Mouse (Mus musculus) embryonic fibroblast, embryonic 13.5 days (primary cell): Measurements from ENCODE around the gene Zfp62. TPM values are rescaled to one million over a fixed set of nuclear protein-coding genes. Genes with fewer than 3 reads are reported as not detected.
"Not testable (repeated sequence)": the region's sequence is repeated elsewhere in the genome, so short reads cannot be mapped to it uniquely, and the experiment has no call there.

Source experiments
- H3K27ac ChIP-seq: 2 replicates; pipeline ENCODE4 v1.5.1; 2012; ENCODE audit warnings: low read length, control low read depth, inconsistent platforms; ENCODE audit not compliant: insufficient read depth
- H3K4me1 ChIP-seq: 2 replicates; pipeline ENCODE4 v1.6.1; 2011; ENCODE audit warnings: low read length; ENCODE audit not compliant: control insufficient read depth, insufficient read depth
- H3K4me3 ChIP-seq: 2 replicates; pipeline ENCODE4 v1.5.1; 2011; ENCODE audit warnings: mild to moderate bottlenecking, control low read depth, low read length; ENCODE audit not compliant: insufficient read depth
- CTCF ChIP-seq: IDR thresholded peaks from 2 replicates; pipeline ENCODE4 v1.5.1; 2011; ENCODE audit warnings: mild to moderate bottlenecking, control low read depth, low read length, moderate library complexity, borderline replicate concordance; ENCODE audit not compliant: insufficient read depth
- POLR2A ChIP-seq: IDR thresholded peaks from 2 replicates; pipeline ENCODE4 v1.6.1; 2011; ENCODE audit warnings: low read depth, mild to moderate bottlenecking, control low read depth, low read length, moderate library complexity
- polyA plus RNA-seq: library from polyadenylated mRNA; stranded (reverse); fragments of >200 nt; gene quantifications from 2 replicates; pipeline ENCODE4 v1.2.4, GENCODE M21; 2011; ENCODE audit warnings: low read depth; ENCODE audit not compliant: missing spikeins, insufficient read length

The Zfp62 gene
- polyA plus RNA-seq, 1 experiment: 66.0 TPM

- H3K4me1 ChIP-seq: peaks cover 3% of the 10 kb centered on the region; the same call in 1 of the 2 replicates
- no peak within 1 kb of the TSS for H3K27ac ChIP-seq
- H3K4me3 ChIP-seq: no peak within 1 kb of the TSS
- TF ChIP-seq POLR2A: no peak
- TF ChIP-seq CTCF: no peak
Measured at GRCm38 (mm10) chr11:49186955-49187488, 16.1 kb upstream of the Zfp62 start, which contains the start of gene Btnl9. Btnl9 (minus strand) TSS chr11:49187159.

GRCm38 (mm10) chr11:49187701-49188100 lies 15.4 kb upstream of the Zfp62 start:
- peaks cover 3% of the 10 kb centered on the region; the same call in 1 of the 2 replicates for H3K4me1 ChIP-seq
- no peak overlapping the region for H3K4me3 ChIP-seq
- H3K27ac ChIP-seq: no peak overlapping the region
- TF ChIP-seq POLR2A (no peak), CTCF (no peak)

GRCm38 (mm10) chr11:49189737-49190136 lies 13.4 kb upstream of the Zfp62 start:
- Histone ChIP-seq H3K4me1 (peaks cover 7% of the 10 kb centered on the region; the same call in 1 of the 2 replicates), H3K4me3 (no peak overlapping the region), H3K27ac (no peak overlapping the region)
- no peak for TF ChIP-seq POLR2A
- TF ChIP-seq CTCF: no peak

- no peak for TF ChIP-seq CTCF
- TF ChIP-seq POLR2A: no peak
- Histone ChIP-seq H3K4me1 (peaks cover 7% of the 10 kb centered on the region; the same call in 1 of the 2 replicates), H3K4me3 (no peak overlapping the region)
Measured at GRCm38 (mm10) chr11:49191083-49191482, 12.0 kb upstream of the Zfp62 start.

GRCm38 (mm10) chr11:49194771-49195170 lies 8.3 kb upstream of the Zfp62 start:
- H3K4me3 ChIP-seq, H3K4me1 ChIP-seq, H3K27ac ChIP-seq: not testable (repeated sequence)

More at GRCm38 (mm10) chr11:49191083-49191482, 12.0 kb upstream of the Zfp62 start:
- peak overlapping the region; percentile 48; the same call in 1 of the 2 replicates for H3K27ac ChIP-seq

- H3K4me1 ChIP-seq: peaks cover 6% of the 10 kb centered on the region; the same call in 1 of the 2 replicates
- TF ChIP-seq CTCF (no peak), POLR2A (no peak)
- no peak overlapping the region for H3K4me3 ChIP-seq
- no peak overlapping the region for H3K27ac ChIP-seq
Measured at GRCm38 (mm10) chr11:49195819-49196322, 7.2 kb upstream of the Zfp62 start.

- H3K4me3 ChIP-seq: no peak overlapping the region
- H3K4me1 ChIP-seq: peaks cover 4% of the 10 kb centered on the region
- TF ChIP-seq POLR2A: no peak
- no peak for TF ChIP-seq CTCF
- no peak overlapping the region for H3K27ac ChIP-seq
Measured at GRCm38 (mm10) chr11:49200666-49201065, 2.4 kb upstream of the Zfp62 start.

GRCm38 (mm10) chr11:49201142-49201541 lies 1.9 kb upstream of the Zfp62 start:
- no peak overlapping the region for H3K4me3 ChIP-seq
- TF ChIP-seq POLR2A (no peak), CTCF (no peak)
- H3K27ac ChIP-seq: no peak overlapping the region
- H3K4me1 ChIP-seq: peaks cover 4% of the 10 kb centered on the region

GRCm38 (mm10) chr11:49202071-49202470 lies 1.0 kb upstream of the Zfp62 start:
- H3K4me1 ChIP-seq: peaks cover 4% of the 10 kb centered on the region
- peak overlapping the region; percentile 72 for H3K4me3 ChIP-seq
- TF ChIP-seq POLR2A (no peak), CTCF (no peak)
- H3K27ac ChIP-seq: peak overlapping the region; percentile 95; the same call in 1 of the 2 replicates

GRCm38 (mm10) chr11:49202523-49203061 lies 500 bp upstream of the Zfp62 start:
- TF ChIP-seq POLR2A (0 out of 2 replicates have a peak, but pooled peaks have one; percentile 5), CTCF (no peak)
- Histone ChIP-seq H3K4me3 (peak overlapping the region; percentile 72), H3K4me1 (peaks cover 4% of the 10 kb centered on the region), H3K27ac (peak overlapping the region; percentile 95)
